Mouse (Mus musculus) testis, adult 2 months (tissue): ENCODE data around the gene Hoxb5.

Experiments
- CTCF ChIP-seq: fragments of 200-500 bp; IDR thresholded peaks from 2 replicates; pipeline ENCODE4 v1.5.1; 2012; ENCODE audit warnings: low read depth, mild to moderate bottlenecking, inconsistent platforms, low read length, moderate library complexity; ENCODE audit not compliant: control insufficient read depth, insufficient read depth, insufficient replicate concordance
- POLR2A ChIP-seq: fragments of 200-500 bp; IDR thresholded peaks from 2 replicates; pipeline ENCODE4 v1.6.1; 2012; ENCODE audit warnings: low read depth, mild to moderate bottlenecking, inconsistent platforms, low read length, moderate library complexity; ENCODE audit not compliant: control insufficient read depth

GRCm38 (mm10) chr11:96344061-96344877 lies 41.1 kb downstream of the Hoxb5 start:
- TF ChIP-seq POLR2A (no peak), CTCF (no peak)
